Mouse (Mus musculus): ENCODE results near the gene Ankrd33. TPM values are rescaled to one million over a fixed set of nuclear protein-coding genes. Genes with fewer than 3 reads are reported as not detected.

Gene Ankrd33
- total and polyA plus RNA-seq, 2 experiments, result not detected

GRCm38 (mm10) chr15:101137455-101137854 is 21.9 kb downstream of the Ankrd33 start:
- Histone ChIP-seq H3K79me2 (ENCODE audit: control insufficient read depth, insufficient read depth, low read length) (no peaks in the 10 kb centered on the region), H3K36me3 (ENCODE audit: control insufficient read depth, insufficient read depth, low read length) (no peaks in the 10 kb centered on the region), H3K27ac (replicated peaks; ENCODE audit: insufficient read depth, low read depth, low read length) (no peak overlapping the region), H3K27me3 (ENCODE audit: control insufficient read depth, insufficient read depth, low read length) (no peaks in the 10 kb centered on the region), H3K4me3 (ENCODE audit: insufficient read depth, low read depth, low read length) (no peak overlapping the region), H3K9ac (ENCODE audit: low read depth, low read length) (no peak overlapping the region), H3K4me1 (ENCODE audit: control insufficient read depth, insufficient read depth, low read length) (peaks cover 5% of the 10 kb centered on the region)
- TF ChIP-seq POLR2A (IDR thresholded peaks at IDR 0.05; ENCODE audit: extremely low read depth, insufficient read depth, low read length) (no peak), CTCF (IDR thresholded peaks at IDR 0.05; ENCODE audit: low read depth, low read length) (no peak)
- 78% methylated on average over 11 of the region's 11 CpGs for WGBS
- DNase-seq (ENCODE audit: extremely low read depth, low read depth, low spot score), result no peak

GRCm38 (mm10) chr15:101138675-101139074 is 23.1 kb downstream of the Ankrd33 start:
- no peak overlapping the region for H3K4me3 ChIP-seq (ENCODE audit: insufficient read depth, low read depth, low read length)
- no peaks in the 10 kb centered on the region for H3K27me3 ChIP-seq (ENCODE audit: control insufficient read depth, insufficient read depth, low read length)
- peaks cover 10% of the 10 kb centered on the region for H3K4me1 ChIP-seq (ENCODE audit: control insufficient read depth, insufficient read depth, low read length)
- H3K27ac ChIP-seq (replicated peaks; ENCODE audit: insufficient read depth, low read depth, low read length), result no peak overlapping the region
- H3K36me3 ChIP-seq (ENCODE audit: control insufficient read depth, insufficient read depth, low read length), result no peaks in the 10 kb centered on the region
- H3K79me2 ChIP-seq (ENCODE audit: control insufficient read depth, insufficient read depth, low read length), result no peaks in the 10 kb centered on the region; the same call in 1 of the 2 replicates
- H3K9ac ChIP-seq (ENCODE audit: low read depth, low read length), result no peak overlapping the region
- DNase-seq (ENCODE audit: extremely low read depth, low read depth, low spot score), result no peak
- 55% methylated on average over 3 of the region's 3 CpGs for WGBS
- TF ChIP-seq CTCF (IDR thresholded peaks at IDR 0.05; ENCODE audit: low read depth, low read length) (no peak), POLR2A (IDR thresholded peaks at IDR 0.05; ENCODE audit: extremely low read depth, insufficient read depth, low read length) (no peak)

- TF ChIP-seq CTCF (IDR thresholded peaks at IDR 0.05; ENCODE audit: low read depth, low read length), result no peak
- no peak for TF ChIP-seq POLR2A (IDR thresholded peaks at IDR 0.05; ENCODE audit: extremely low read depth, insufficient read depth, low read length)
- DNase-seq (ENCODE audit: extremely low read depth, low read depth, low spot score), result peak; percentile 23
- Histone ChIP-seq H3K9ac (ENCODE audit: low read depth, low read length) (no peak overlapping the region), H3K27ac (replicated peaks; ENCODE audit: insufficient read depth, low read depth, low read length) (no peak overlapping the region), H3K4me3 (ENCODE audit: insufficient read depth, low read depth, low read length) (no peak overlapping the region), H3K79me2 (ENCODE audit: control insufficient read depth, insufficient read depth, low read length) (no peaks in the 10 kb centered on the region; the same call in 1 of the 2 replicates), H3K27me3 (ENCODE audit: control insufficient read depth, insufficient read depth, low read length) (no peaks in the 10 kb centered on the region), H3K4me1 (ENCODE audit: control insufficient read depth, insufficient read depth, low read length) (peaks cover 10% of the 10 kb centered on the region), H3K36me3 (ENCODE audit: control insufficient read depth, insufficient read depth, low read length) (no peaks in the 10 kb centered on the region)
- WGBS, result 40% methylated on average over 12 of the region's 12 CpGs
Measured at GRCm38 (mm10) chr15:101139885-101140284, 24.3 kb downstream of the Ankrd33 start.

GRCm38 (mm10) chr15:101140587-101140986 is 25.0 kb downstream of the Ankrd33 start:
- H3K36me3 ChIP-seq (ENCODE audit: control insufficient read depth, insufficient read depth, low read length), result no peaks in the 10 kb centered on the region
- H3K27ac ChIP-seq (replicated peaks; ENCODE audit: insufficient read depth, low read depth, low read length), result no peak overlapping the region
- H3K4me1 ChIP-seq (ENCODE audit: control insufficient read depth, insufficient read depth, low read length), result peaks cover 10% of the 10 kb centered on the region
- no peaks in the 10 kb centered on the region; the same call in 1 of the 2 replicates for H3K79me2 ChIP-seq (ENCODE audit: control insufficient read depth, insufficient read depth, low read length)
- H3K27me3 ChIP-seq (ENCODE audit: control insufficient read depth, insufficient read depth, low read length), result no peaks in the 10 kb centered on the region
- DNase-seq (ENCODE audit: extremely low read depth, low read depth, low spot score), result no peak
- 57% methylated on average over 6 of the region's 6 CpGs for WGBS
- no peak overlapping the region for H3K9ac ChIP-seq (ENCODE audit: low read depth, low read length)
- H3K4me3 ChIP-seq (ENCODE audit: insufficient read depth, low read depth, low read length), result no peak overlapping the region
- TF ChIP-seq POLR2A (IDR thresholded peaks at IDR 0.05; ENCODE audit: extremely low read depth, insufficient read depth, low read length), result no peak
- TF ChIP-seq CTCF (IDR thresholded peaks at IDR 0.05; ENCODE audit: low read depth, low read length), result no peak

- no peaks in the 10 kb centered on the region; the same call in 1 of the 2 replicates for H3K79me2 ChIP-seq (ENCODE audit: control insufficient read depth, insufficient read depth, low read length)
- no peaks in the 10 kb centered on the region for H3K36me3 ChIP-seq (ENCODE audit: control insufficient read depth, insufficient read depth, low read length)
- no peak overlapping the region for H3K4me3 ChIP-seq (ENCODE audit: insufficient read depth, low read depth, low read length)
- WGBS, result 7% methylated on average over 10 of the region's 14 CpGs
- peak; percentile 61 for DNase-seq (ENCODE audit: extremely low read depth, low read depth, low spot score)
- TF ChIP-seq CTCF (IDR thresholded peaks at IDR 0.05; ENCODE audit: low read depth, low read length), result no peak
- no peak overlapping the region; the same call in 1 of the 2 replicates for H3K9ac ChIP-seq (ENCODE audit: low read depth, low read length)
- peaks cover 10% of the 10 kb centered on the region for H3K4me1 ChIP-seq (ENCODE audit: control insufficient read depth, insufficient read depth, low read length)
- H3K27ac ChIP-seq (replicated peaks; ENCODE audit: insufficient read depth, low read depth, low read length), result no peak overlapping the region
- H3K27me3 ChIP-seq (ENCODE audit: control insufficient read depth, insufficient read depth, low read length), result no peaks in the 10 kb centered on the region
Measured at GRCm38 (mm10) chr15:101141061-101141541, 25.5 kb downstream of the Ankrd33 start.

GRCm38 (mm10) chr15:101142672-101143071 is 27.1 kb downstream of the Ankrd33 start:
- H3K27ac ChIP-seq (replicated peaks; ENCODE audit: insufficient read depth, low read depth, low read length), result no peak overlapping the region
- DNase-seq (ENCODE audit: extremely low read depth, low read depth, low spot score), result no peak
- no peak overlapping the region for H3K9ac ChIP-seq (ENCODE audit: low read depth, low read length)
- no peak overlapping the region for H3K4me3 ChIP-seq (ENCODE audit: insufficient read depth, low read depth, low read length)
- TF ChIP-seq POLR2A (IDR thresholded peaks at IDR 0.05; ENCODE audit: extremely low read depth, insufficient read depth, low read length) (no peak), CTCF (IDR thresholded peaks at IDR 0.05; ENCODE audit: low read depth, low read length) (no peak)
- 76% methylated on average over 8 of the region's 8 CpGs for WGBS
- H3K4me1 ChIP-seq (ENCODE audit: control insufficient read depth, insufficient read depth, low read length), result peaks cover 10% of the 10 kb centered on the region
- no peaks in the 10 kb centered on the region; the same call in 1 of the 2 replicates for H3K79me2 ChIP-seq (ENCODE audit: control insufficient read depth, insufficient read depth, low read length)
- H3K36me3 ChIP-seq (ENCODE audit: control insufficient read depth, insufficient read depth, low read length), result no peaks in the 10 kb centered on the region
- H3K27me3 ChIP-seq (ENCODE audit: control insufficient read depth, insufficient read depth, low read length), result no peaks in the 10 kb centered on the region
